Mouse (Mus musculus) limb, embryonic 15.5 days (tissue): Measurements from ENCODE around the gene Cog1. TPM values are rescaled to one million over a fixed set of nuclear protein-coding genes. Genes with fewer than 3 reads are reported as not detected.
"Not testable (repeated sequence)": the region's sequence is repeated elsewhere in the genome, so short reads cannot be mapped to it uniquely, and the experiment has no call there.

Experiments
- ATAC-seq: fragments of 200-750 bp; cut with Nextera tagmentation; 2 replicates; pipeline ENCODE4 v1.8.0; 2017; ENCODE audit warnings: low read depth, moderate TSS enrichment; ENCODE audit not compliant: insufficient number of reproducible peaks, low FRiP score, low TSS enrichment
- H3K27ac ChIP-seq: fragments of 300-500 bp; sonication (generic); 2 replicates; pipeline ENCODE4 v1.5.1; 2015; ENCODE audit warnings: moderate library complexity, mild to moderate bottlenecking, inconsistent platforms
- H3K27me3 ChIP-seq: fragments of 300-500 bp; sonication (generic); 2 replicates; pipeline ENCODE4 v1.6.1; 2015; ENCODE audit warnings: inconsistent platforms
- H3K36me3 ChIP-seq: fragments of 300-500 bp; sonication (generic); 2 replicates; pipeline ENCODE4 v1.6.1; 2015; ENCODE audit warnings: inconsistent platforms
- H3K4me1 ChIP-seq: fragments of 300-500 bp; sonication (generic); 2 replicates; pipeline ENCODE4 v1.6.1; 2015; ENCODE audit warnings: inconsistent platforms
- H3K4me2 ChIP-seq: fragments of 300-500 bp; sonication (generic); 2 replicates; pipeline ENCODE4 v1.6.1; 2015; ENCODE audit warnings: mild to moderate bottlenecking, inconsistent platforms
- H3K4me3 ChIP-seq: fragments of 300-500 bp; sonication (generic); 2 replicates; pipeline ENCODE4 v1.5.1; 2015; ENCODE audit warnings: mild to moderate bottlenecking, inconsistent platforms
- H3K9ac ChIP-seq: fragments of 300-500 bp; sonication (generic); 2 replicates; pipeline ENCODE4 v1.6.1; 2015; ENCODE audit warnings: inconsistent platforms
- H3K9me3 ChIP-seq: fragments of 300-500 bp; sonication (generic); 2 replicates; pipeline ENCODE4 v1.6.1; 2016; ENCODE audit warnings: inconsistent platforms
- WGBS: fragments of 180-500 bp; shearing (Covaris S2); methylation state at CpG from one replicate; pipeline ENCODE4 v1.1.7; 2015; 5-methylcytosine and 5-hydroxymethylcytosine counted together
- polyA plus RNA-seq: library from polyadenylated mRNA; unstranded; fragments of >200 nt; fragmentation: Nextera tagmentation; extraction: Ambion mirVana; gene quantifications from 2 replicates; pipeline ENCODE4 v1.2.1, GENCODE M21; 2015

Gene Cog1
- polyA plus RNA-seq, 1 experiment from 2014 or later = 24.9 TPM

DNA sequence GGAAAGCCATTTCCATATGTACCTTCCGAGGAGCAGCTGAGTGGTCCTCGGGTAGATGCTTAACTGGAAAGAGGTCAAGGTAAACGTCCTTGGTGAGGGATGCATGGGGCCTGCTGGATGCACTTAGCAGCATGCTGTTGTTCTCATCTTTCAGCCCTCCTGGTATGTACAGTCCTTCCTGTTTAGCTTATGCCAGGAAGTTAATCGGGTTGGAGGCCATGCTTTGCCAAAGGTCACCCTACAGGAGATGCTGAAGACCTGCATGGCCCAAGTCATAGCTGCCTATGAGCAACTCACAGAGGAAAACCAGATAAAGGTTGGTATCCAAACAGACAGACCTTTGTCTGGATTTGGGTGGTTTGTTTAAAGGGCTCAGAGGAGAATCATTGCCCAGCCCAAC, 8.3 kb downstream of the Cog1 start:
- Histone ChIP-seq H3K9me3 (no peaks in the 10 kb centered on the region), H3K4me3 (no peak overlapping the region), H3K36me3 (peaks cover 95% of the 10 kb centered on the region), H3K4me2 (no peak overlapping the region), H3K27ac (no peak overlapping the region), H3K27me3 (no peaks in the 10 kb centered on the region), H3K4me1 (peaks cover 18% of the 10 kb centered on the region), H3K9ac (no peak overlapping the region)
- ATAC-seq = no peak
- 68% methylated on average over 4 of the region's 4 CpGs for WGBS

GRCm38 (mm10) chr11:113658319-113658718, 9.3 kb downstream of the Cog1 start:
- no peak for ATAC-seq
- no peaks in the 10 kb centered on the region for H3K9me3 ChIP-seq
- H3K27me3 ChIP-seq = no peaks in the 10 kb centered on the region
- H3K36me3 ChIP-seq = peaks cover 92% of the 10 kb centered on the region
- H3K27ac ChIP-seq = no peak overlapping the region
- H3K4me1 ChIP-seq = peaks cover 18% of the 10 kb centered on the region
- H3K4me2 ChIP-seq = no peak overlapping the region
- WGBS = 85% methylated on average over 8 of the region's 8 CpGs
- no peak overlapping the region for H3K4me3 ChIP-seq
- H3K9ac ChIP-seq = no peak overlapping the region

GRCm38 (mm10) chr11:113658763-113659162, 9.8 kb downstream of the Cog1 start:
- no peak overlapping the region for H3K4me3 ChIP-seq
- H3K9ac ChIP-seq = no peak overlapping the region
- WGBS = 78% methylated on average over 4 of the region's 4 CpGs
- H3K27me3 ChIP-seq = no peaks in the 10 kb centered on the region
- peaks cover 17% of the 10 kb centered on the region for H3K4me1 ChIP-seq
- H3K36me3 ChIP-seq = peaks cover 92% of the 10 kb centered on the region
- no peak overlapping the region for H3K4me2 ChIP-seq
- H3K27ac ChIP-seq = no peak overlapping the region
- no peak for ATAC-seq
- H3K9me3 ChIP-seq = no peaks in the 10 kb centered on the region

GRCm38 (mm10) chr11:113660213-113660612, 11.2 kb downstream of the Cog1 start:
- not testable (repeated sequence) for H3K4me1 ChIP-seq, H3K9me3 ChIP-seq, H3K4me2 ChIP-seq, ATAC-seq, H3K4me3 ChIP-seq, H3K27me3 ChIP-seq, H3K9ac ChIP-seq, H3K27ac ChIP-seq
- peaks cover 86% of the 10 kb centered on the region for H3K36me3 ChIP-seq
- WGBS = 94% methylated on average over 3 of the region's 3 CpGs

DNA sequence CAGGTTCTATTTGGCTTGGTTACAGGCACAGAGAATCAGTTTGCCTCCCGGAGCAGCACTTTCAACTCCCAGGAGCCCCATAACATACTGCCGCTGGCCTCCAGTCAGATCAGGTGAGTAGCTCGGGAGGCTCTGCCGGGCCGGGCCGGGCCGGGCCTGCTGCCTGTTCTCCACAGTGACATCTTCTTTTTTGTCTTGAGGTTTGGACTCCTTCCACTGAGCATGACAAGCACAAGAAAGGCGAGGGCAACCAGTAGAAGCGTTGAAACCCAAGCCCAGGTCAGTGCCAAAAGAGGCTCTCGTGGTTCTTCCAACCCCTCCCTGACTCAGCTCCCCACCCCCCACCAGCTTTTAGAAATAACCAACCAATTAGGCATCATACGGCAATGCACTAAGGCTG, 12.0 kb downstream of the Cog1 start:
- Histone ChIP-seq H3K27ac (no peak overlapping the region), H3K4me1 (no peaks in the 10 kb centered on the region), H3K27me3 (no peaks in the 10 kb centered on the region), H3K4me2 (no peak overlapping the region), H3K36me3 (peaks cover 78% of the 10 kb centered on the region), H3K9ac (no peak overlapping the region), H3K9me3 (no peaks in the 10 kb centered on the region), H3K4me3 (no peak overlapping the region)
- WGBS = 85% methylated on average over 11 of the region's 11 CpGs
- ATAC-seq = no peak

DNA sequence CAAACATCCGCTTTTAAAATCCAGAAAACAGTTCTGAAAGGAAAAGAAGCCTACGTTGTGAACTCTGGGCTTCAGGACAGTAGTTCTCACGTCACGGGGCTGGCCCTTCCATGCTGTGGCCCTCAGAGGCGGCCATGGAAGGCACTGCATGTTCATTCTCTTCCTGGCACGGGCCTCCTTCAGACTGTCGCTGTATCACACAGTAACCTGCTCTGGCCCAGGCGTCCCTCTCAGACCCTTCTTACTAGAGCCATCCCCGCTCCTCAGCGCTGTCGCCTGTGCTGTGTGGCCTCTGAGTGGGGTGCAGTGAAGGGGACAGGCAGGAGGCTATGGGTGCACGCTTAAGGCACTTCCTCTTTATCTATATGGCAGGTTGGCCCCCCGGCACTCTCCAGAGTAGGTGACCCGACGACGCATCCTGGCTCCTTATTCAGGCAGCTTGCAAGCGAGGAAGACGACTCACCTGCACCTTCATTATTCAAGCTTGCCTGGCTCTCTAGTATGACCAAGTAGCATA, 12.9 kb downstream of the Cog1 start:
- Histone ChIP-seq H3K4me3 (no peak overlapping the region), H3K27ac (no peak overlapping the region)

GRCm38 (mm10) chr11:113664279-113664678, 15.3 kb downstream of the Cog1 start:
- H3K9ac ChIP-seq = no peak overlapping the region
- H3K27me3 ChIP-seq = no peaks in the 10 kb centered on the region
- H3K27ac ChIP-seq = no peak overlapping the region
- peaks cover 58% of the 10 kb centered on the region for H3K36me3 ChIP-seq
- no peak overlapping the region for H3K4me2 ChIP-seq
- ATAC-seq = no peak
- no peak overlapping the region for H3K4me3 ChIP-seq
- no peaks in the 10 kb centered on the region for H3K9me3 ChIP-seq
- H3K4me1 ChIP-seq = peaks cover 7% of the 10 kb centered on the region; the same call in 1 of the 2 replicates
- WGBS = 73% methylated on average over 2 of the region's 2 CpGs

More for the DNA sequence above, 12.9 kb downstream of the Cog1 start:
- Histone ChIP-seq H3K4me2 (no peak overlapping the region), H3K4me1 (no peaks in the 10 kb centered on the region), H3K9ac (no peak overlapping the region), H3K9me3 (no peaks in the 10 kb centered on the region), H3K27me3 (no peaks in the 10 kb centered on the region), H3K36me3 (peaks cover 69% of the 10 kb centered on the region)
- 91% methylated on average over 18 of the region's 18 CpGs for WGBS
- ATAC-seq = no peak

GRCm38 (mm10) chr11:113666205-113666604, 17.2 kb downstream of the Cog1 start:
- H3K27ac ChIP-seq = no peak overlapping the region
- WGBS = 74% methylated on average over 6 of the region's 6 CpGs
- no peak overlapping the region for H3K4me2 ChIP-seq
- H3K36me3 ChIP-seq = peaks cover 55% of the 10 kb centered on the region
- peaks cover 7% of the 10 kb centered on the region; the same call in 1 of the 2 replicates for H3K4me1 ChIP-seq
- no peak overlapping the region for H3K9ac ChIP-seq
- no peak overlapping the region for H3K4me3 ChIP-seq
- no peaks in the 10 kb centered on the region for H3K9me3 ChIP-seq
- ATAC-seq = no peak
- H3K27me3 ChIP-seq = no peaks in the 10 kb centered on the region

DNA sequence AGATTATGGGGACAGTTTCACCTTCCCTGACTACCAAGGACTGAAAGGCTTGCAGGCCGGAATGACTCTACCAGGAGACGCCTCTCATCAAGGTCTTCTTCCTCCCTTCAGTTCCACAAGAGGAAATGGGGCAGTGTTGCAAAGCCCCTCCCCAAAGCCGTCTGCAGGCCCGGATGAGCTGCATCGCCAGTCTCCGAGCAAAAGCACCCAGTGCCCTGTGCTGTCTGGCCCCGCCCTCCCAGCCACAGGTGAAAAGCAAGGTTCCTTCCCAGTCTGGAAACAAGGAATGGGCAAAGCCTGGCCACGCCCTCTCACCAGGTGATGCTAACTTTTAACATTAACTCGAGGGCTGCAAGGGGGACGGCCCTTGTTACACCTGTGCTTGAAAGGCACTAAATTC, 17.7 kb downstream of the Cog1 start:
- Histone ChIP-seq H3K4me2 (no peak overlapping the region), H3K9ac (no peak overlapping the region), H3K27me3 (no peaks in the 10 kb centered on the region), H3K4me3 (no peak overlapping the region), H3K27ac (no peak overlapping the region), H3K36me3 (peaks cover 55% of the 10 kb centered on the region), H3K9me3 (no peaks in the 10 kb centered on the region), H3K4me1 (peaks cover 7% of the 10 kb centered on the region; the same call in 1 of the 2 replicates)
- ATAC-seq = no peak
- WGBS = 47% methylated on average over 10 of the region's 10 CpGs

GRCm38 (mm10) chr11:113667122-113667521, 18.2 kb downstream of the Cog1 start:
- H3K4me2 ChIP-seq = no peak overlapping the region
- no peaks in the 10 kb centered on the region for H3K9me3 ChIP-seq
- H3K4me1 ChIP-seq = peaks cover 7% of the 10 kb centered on the region; the same call in 1 of the 2 replicates
- H3K4me3 ChIP-seq = no peak overlapping the region
- peaks cover 54% of the 10 kb centered on the region for H3K36me3 ChIP-seq
- no peak overlapping the region for H3K9ac ChIP-seq
- ATAC-seq = no peak
- no peak overlapping the region for H3K27ac ChIP-seq
- no peaks in the 10 kb centered on the region for H3K27me3 ChIP-seq
- 56% methylated on average over 2 of the region's 2 CpGs for WGBS

- H3K27me3 ChIP-seq = no peaks in the 10 kb centered on the region
- no peak overlapping the region for H3K9ac ChIP-seq
- H3K4me3 ChIP-seq = no peak overlapping the region
- no peak for ATAC-seq
- 72% methylated on average over 4 of the region's 4 CpGs for whole genome bisulfite sequencing
- peaks cover 7% of the 10 kb centered on the region; the same call in 1 of the 2 replicates for H3K4me1 ChIP-seq
- H3K36me3 ChIP-seq = peaks cover 49% of the 10 kb centered on the region
- no peaks in the 10 kb centered on the region for H3K9me3 ChIP-seq
- no peak overlapping the region for H3K4me2 ChIP-seq
- H3K27ac ChIP-seq = no peak overlapping the region
Measured at GRCm38 (mm10) chr11:113667704-113668103, 18.7 kb downstream of the Cog1 start.

DNA sequence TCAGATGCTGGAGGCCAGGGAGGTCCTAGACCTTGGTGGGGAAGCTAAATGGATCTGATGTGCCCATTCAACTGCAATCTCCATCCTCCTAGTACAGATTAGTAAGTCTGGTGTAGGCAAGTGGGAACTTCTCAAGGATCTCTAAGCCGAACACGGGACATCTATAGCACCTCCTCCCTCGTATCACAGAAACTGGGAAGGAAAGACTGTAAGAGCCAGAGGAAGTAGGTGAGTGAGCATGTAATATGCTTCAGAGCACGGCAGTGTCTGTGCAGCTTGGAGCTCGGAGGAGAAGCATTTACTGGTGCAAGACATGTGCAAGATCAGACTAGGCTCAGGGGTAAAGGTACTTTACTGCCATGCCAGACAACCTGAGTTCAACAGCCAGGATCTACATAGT, 19.9 kb downstream of the Cog1 start:
- peaks cover 7% of the 10 kb centered on the region; the same call in 1 of the 2 replicates for H3K4me1 ChIP-seq
- 87% methylated on average over 5 of the region's 5 CpGs for WGBS
- no peak overlapping the region for H3K4me3 ChIP-seq
- H3K9me3 ChIP-seq = no peaks in the 10 kb centered on the region
- H3K36me3 ChIP-seq = peaks cover 49% of the 10 kb centered on the region
- 0 out of 2 replicates have a peak overlapping the region, but pooled peaks have one; percentile 6 for H3K27ac ChIP-seq
- no peak overlapping the region for H3K4me2 ChIP-seq
- ATAC-seq = no peak
- H3K9ac ChIP-seq = no peak overlapping the region
- H3K27me3 ChIP-seq = no peaks in the 10 kb centered on the region

GRCm38 (mm10) chr11:113669711-113670110, 20.7 kb downstream of the Cog1 start:
- 58% methylated on average over 4 of the region's 4 CpGs for WGBS
- H3K36me3 ChIP-seq = peaks cover 50% of the 10 kb centered on the region

More at GRCm38 (mm10) chr11:113669711-113670110, 20.7 kb downstream of the Cog1 start:
- no peak for ATAC-seq
- H3K9ac ChIP-seq = no peak overlapping the region
- no peak overlapping the region for H3K4me2 ChIP-seq
- no peaks in the 10 kb centered on the region for H3K9me3 ChIP-seq
- peaks cover 7% of the 10 kb centered on the region; the same call in 1 of the 2 replicates for H3K4me1 ChIP-seq
- no peak overlapping the region for H3K27ac ChIP-seq
- H3K4me3 ChIP-seq = no peak overlapping the region
- no peaks in the 10 kb centered on the region for H3K27me3 ChIP-seq
